Mouse (Mus musculus): ENCODE results near the gene Notch2. TPM values are rescaled to one million over a fixed set of nuclear protein-coding genes. Genes with fewer than 3 reads are reported as not detected.
A peak's percentile ranks its signal among the peaks of the same experiment; 100 is the strongest.

The Notch2 gene
- polyA plus RNA-seq, 1 experiment from 2014 or later, result 11.5 TPM

DNA sequence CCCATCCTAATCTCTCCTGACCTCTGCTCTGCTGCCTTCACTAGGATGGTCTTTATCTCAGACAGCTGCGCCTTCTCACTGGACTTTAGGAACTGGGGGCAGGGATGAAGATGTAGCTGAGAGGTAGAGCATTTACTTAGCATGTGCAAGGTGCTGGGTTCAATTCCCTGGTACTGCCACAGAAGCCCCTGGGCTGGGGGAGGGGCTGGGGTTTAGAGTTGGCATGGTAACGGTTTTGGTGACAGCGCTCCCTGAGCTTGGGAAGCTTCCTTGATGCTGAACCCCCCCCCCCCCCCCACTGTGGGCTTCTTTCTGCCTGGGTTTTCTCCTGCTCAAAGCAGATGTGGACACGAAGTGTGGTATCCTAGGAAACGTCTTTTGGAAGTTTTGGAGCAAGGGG lies 80.6 kb downstream of the Notch2 start:
- no peak for ATAC-seq (replicated peaks; ENCODE audit: insufficient number of reproducible peaks, insufficient read depth, low FRiP score, low read depth)
- peaks cover 10% of the 10 kb centered on the region for H3K36me3 ChIP-seq
- no peaks in the 10 kb centered on the region for H3K27me3 ChIP-seq
- no peak overlapping the region for H3K4me2 ChIP-seq
- H3K4me1 ChIP-seq (replicated peaks), result peaks cover 39% of the 10 kb centered on the region
- WGBS, result 60% methylated on average over 5 of the region's 5 CpGs
- no peaks in the 10 kb centered on the region for H3K9me3 ChIP-seq (replicated peaks)
- no peak overlapping the region for H3K9ac ChIP-seq
- H3K27ac ChIP-seq, result peak overlapping the region; percentile 86
- H3K4me3 ChIP-seq, result no peak overlapping the region

DNA sequence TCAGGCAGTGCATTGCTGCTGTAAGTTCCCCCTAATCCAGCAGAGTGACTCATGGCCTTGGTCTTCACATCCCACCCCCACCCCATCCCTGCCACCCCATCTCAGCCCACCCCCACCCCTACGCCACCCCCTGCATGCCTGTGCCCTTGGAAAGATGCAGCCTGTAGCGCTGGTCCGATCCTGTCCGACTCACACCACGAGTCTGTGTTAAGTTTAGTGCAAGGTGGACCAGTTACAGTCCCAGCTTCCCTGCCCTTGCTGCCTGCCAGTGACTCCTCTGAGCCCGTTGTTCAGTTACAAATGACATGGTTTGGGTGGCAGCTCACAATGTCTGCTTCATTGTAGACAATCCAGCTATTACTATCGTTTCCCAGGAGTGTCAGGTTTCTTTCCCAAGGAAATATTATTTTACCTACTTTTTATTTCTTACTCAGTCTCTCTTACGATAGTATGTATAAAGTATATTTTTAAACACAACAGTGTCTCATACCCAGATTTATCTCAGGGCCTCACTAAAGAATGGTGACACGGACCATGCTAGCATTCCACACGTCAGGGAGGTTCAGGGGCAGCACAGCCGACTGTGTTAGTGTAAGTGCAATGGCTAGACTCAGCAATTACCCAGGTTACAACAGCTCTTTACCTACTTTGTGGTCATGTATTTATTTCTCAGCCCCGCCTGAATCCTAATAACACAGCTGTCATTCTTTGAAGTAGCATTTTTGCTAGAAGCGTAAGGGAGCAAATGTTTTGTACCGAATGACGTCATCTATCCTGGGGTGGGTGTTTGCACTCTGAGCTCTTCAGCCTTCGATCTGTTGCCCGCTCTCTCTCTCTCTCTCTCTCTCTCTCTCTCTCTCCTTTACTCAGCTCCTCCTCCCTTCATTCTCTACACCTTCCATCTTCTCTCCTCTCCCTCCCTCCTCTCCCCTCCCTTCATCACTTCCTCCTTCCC lies 81.6 kb downstream of the Notch2 start:
- Histone ChIP-seq H3K9me3 (replicated peaks) (no peaks in the 10 kb centered on the region), H3K4me2 (peak overlapping the region; percentile 42), H3K4me3 (no peak overlapping the region), H3K36me3 (peaks cover 19% of the 10 kb centered on the region), H3K27me3 (no peaks in the 10 kb centered on the region), H3K9ac (peak overlapping the region; percentile 25; the same call in 1 of the 2 replicates), H3K4me1 (replicated peaks) (peaks cover 34% of the 10 kb centered on the region), H3K27ac (peak overlapping the region; percentile 86)
- WGBS, result 33% methylated on average over 17 of the region's 17 CpGs
- peak; percentile 68 for ATAC-seq (replicated peaks; ENCODE audit: insufficient number of reproducible peaks, insufficient read depth, low FRiP score, low read depth)

GRCm38 (mm10) chr3:98096981-98097380 lies 83.7 kb downstream of the Notch2 start:
- Histone ChIP-seq H3K4me3 (no peak overlapping the region), H3K4me1 (replicated peaks) (peaks cover 34% of the 10 kb centered on the region), H3K27ac (no peak overlapping the region), H3K4me2 (no peak overlapping the region), H3K9me3 (replicated peaks) (no peaks in the 10 kb centered on the region), H3K36me3 (peaks cover 40% of the 10 kb centered on the region), H3K9ac (no peak overlapping the region), H3K27me3 (no peaks in the 10 kb centered on the region)
- no peak for ATAC-seq (replicated peaks; ENCODE audit: insufficient number of reproducible peaks, insufficient read depth, low FRiP score, low read depth)
- 94% methylated on average over 7 of the region's 7 CpGs for WGBS

- ATAC-seq (replicated peaks; ENCODE audit: insufficient number of reproducible peaks, insufficient read depth, low FRiP score, low read depth), result no peak
- Histone ChIP-seq H3K4me3 (no peak overlapping the region), H3K27me3 (no peaks in the 10 kb centered on the region), H3K9me3 (replicated peaks) (0 out of 2 replicates have a peak, but pooled peaks cover 6% of the 10 kb centered on the region), H3K9ac (no peak overlapping the region), H3K4me1 (replicated peaks) (peaks cover 26% of the 10 kb centered on the region), H3K27ac (no peak overlapping the region), H3K4me2 (no peak overlapping the region), H3K36me3 (peaks cover 57% of the 10 kb centered on the region)
- WGBS, result 70% methylated on average over 5 of the region's 5 CpGs
These were observed 85.3 kb downstream of the Notch2 start for GRCm38 (mm10) chr3:98098676-98099075.

- Histone ChIP-seq H3K4me3 (no peak overlapping the region), H3K4me2 (no peak overlapping the region), H3K27ac (no peak overlapping the region), H3K9me3 (replicated peaks) (0 out of 2 replicates have a peak, but pooled peaks cover 6% of the 10 kb centered on the region), H3K36me3 (peaks cover 63% of the 10 kb centered on the region), H3K27me3 (no peaks in the 10 kb centered on the region), H3K4me1 (replicated peaks) (peaks cover 20% of the 10 kb centered on the region), H3K9ac (no peak overlapping the region)
- no peak for ATAC-seq (replicated peaks; ENCODE audit: insufficient number of reproducible peaks, insufficient read depth, low FRiP score, low read depth)
- 82% methylated on average over 10 of the region's 10 CpGs for WGBS
These were observed 86.0 kb downstream of the Notch2 start for GRCm38 (mm10) chr3:98099287-98099686.

DNA sequence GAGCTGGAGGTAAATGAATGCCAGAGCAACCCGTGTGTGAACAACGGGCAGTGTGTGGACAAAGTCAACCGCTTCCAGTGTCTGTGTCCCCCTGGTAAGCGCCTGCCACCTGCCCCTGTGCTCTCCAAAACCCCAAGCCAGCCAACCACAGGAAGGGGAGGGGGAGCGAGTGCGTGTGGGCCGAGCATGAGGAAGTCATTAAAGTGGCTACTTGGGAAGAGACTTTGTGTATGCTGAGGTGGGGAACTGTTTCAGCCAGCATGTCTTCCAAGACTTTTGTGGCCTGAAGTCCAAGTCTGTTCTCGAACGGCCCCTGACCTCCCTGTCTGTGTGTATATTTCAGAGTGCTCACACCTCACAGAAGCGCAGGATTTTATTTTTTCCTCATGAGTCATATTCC lies 88.2 kb downstream of the Notch2 start:
- Histone ChIP-seq H3K36me3 (peaks cover 70% of the 10 kb centered on the region), H3K27ac (no peak overlapping the region), H3K9me3 (replicated peaks) (0 out of 2 replicates have a peak, but pooled peaks cover 6% of the 10 kb centered on the region), H3K4me3 (no peak overlapping the region), H3K4me1 (replicated peaks) (0 out of 2 replicates have a peak, but pooled peaks cover 2% of the 10 kb centered on the region), H3K27me3 (no peaks in the 10 kb centered on the region), H3K9ac (no peak overlapping the region), H3K4me2 (no peak overlapping the region)
- ATAC-seq (replicated peaks; ENCODE audit: insufficient number of reproducible peaks, insufficient read depth, low FRiP score, low read depth), result no peak
- 77% methylated on average over 10 of the region's 10 CpGs for WGBS

DNA sequence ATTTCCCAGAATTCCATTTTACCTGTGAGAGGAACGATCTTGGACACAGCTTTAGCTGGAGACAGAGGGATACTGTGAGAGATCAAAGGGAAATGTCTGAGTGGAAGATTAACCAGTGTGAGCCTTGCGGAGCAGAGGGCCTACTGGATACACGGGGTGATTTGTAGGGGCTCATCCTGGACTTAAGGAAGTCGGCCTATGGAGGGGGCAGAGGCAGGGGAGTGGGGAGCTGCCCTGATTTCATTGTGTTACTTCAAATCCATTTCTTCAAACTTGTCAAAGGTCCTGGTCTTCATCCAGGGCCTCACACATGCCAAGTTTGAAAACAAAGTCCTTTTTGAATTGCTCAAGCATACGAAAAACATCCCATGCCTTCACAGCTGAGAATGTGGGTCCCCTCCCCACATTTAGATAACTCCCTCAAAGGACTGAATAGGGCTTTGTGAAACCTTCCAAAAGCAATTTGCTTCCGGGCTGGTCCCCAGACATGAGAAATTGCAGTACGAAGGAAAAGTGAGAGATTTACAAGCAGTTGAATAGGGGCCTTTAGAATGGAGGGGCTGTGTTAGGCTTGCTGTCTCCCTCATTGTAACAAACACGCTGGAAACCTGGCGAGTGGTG lies 91.6 kb downstream of the Notch2 start:
- H3K4me1 ChIP-seq (replicated peaks), result 0 out of 2 replicates have a peak, but pooled peaks cover 2% of the 10 kb centered on the region
- peak overlapping the region; percentile 32; the same call in 1 of the 2 replicates for H3K27ac ChIP-seq
- no peak overlapping the region for H3K9ac ChIP-seq
- H3K36me3 ChIP-seq, result peaks cover 71% of the 10 kb centered on the region
- H3K4me3 ChIP-seq, result no peak overlapping the region
- H3K4me2 ChIP-seq, result no peak overlapping the region
- no peaks in the 10 kb centered on the region for H3K27me3 ChIP-seq
- 0 out of 2 replicates have a peak, but pooled peaks cover 6% of the 10 kb centered on the region for H3K9me3 ChIP-seq (replicated peaks)
- WGBS, result 65% methylated on average over 9 of the region's 9 CpGs
- no peak for ATAC-seq (replicated peaks; ENCODE audit: insufficient number of reproducible peaks, insufficient read depth, low FRiP score, low read depth)

- Histone ChIP-seq H3K9ac (no peak overlapping the region), H3K27ac (peak overlapping the region; percentile 32; the same call in 1 of the 2 replicates), H3K4me2 (no peak overlapping the region), H3K27me3 (no peaks in the 10 kb centered on the region), H3K4me1 (replicated peaks) (0 out of 2 replicates have a peak, but pooled peaks cover 2% of the 10 kb centered on the region), H3K9me3 (replicated peaks) (0 out of 2 replicates have a peak, but pooled peaks cover 6% of the 10 kb centered on the region), H3K36me3 (peaks cover 66% of the 10 kb centered on the region), H3K4me3 (no peak overlapping the region)
- 81% methylated on average over 6 of the region's 6 CpGs for WGBS
- no peak for ATAC-seq (replicated peaks; ENCODE audit: insufficient number of reproducible peaks, insufficient read depth, low FRiP score, low read depth)
These were observed 92.2 kb downstream of the Notch2 start for GRCm38 (mm10) chr3:98105496-98105895.

GRCm38 (mm10) chr3:98106115-98106514 lies 92.8 kb downstream of the Notch2 start:
- H3K27me3 ChIP-seq, result no peaks in the 10 kb centered on the region
- peaks cover 65% of the 10 kb centered on the region for H3K36me3 ChIP-seq
- H3K4me3 ChIP-seq, result no peak overlapping the region
- H3K4me2 ChIP-seq, result no peak overlapping the region
- no peak overlapping the region for H3K9ac ChIP-seq
- H3K4me1 ChIP-seq (replicated peaks), result 0 out of 2 replicates have a peak, but pooled peaks cover 2% of the 10 kb centered on the region
- 80% methylated on average over 4 of the region's 4 CpGs for WGBS
- H3K27ac ChIP-seq, result peak overlapping the region; percentile 32; the same call in 1 of the 2 replicates
- H3K9me3 ChIP-seq (replicated peaks), result 0 out of 2 replicates have a peak, but pooled peaks cover 6% of the 10 kb centered on the region
- no peak for ATAC-seq (replicated peaks; ENCODE audit: insufficient number of reproducible peaks, insufficient read depth, low FRiP score, low read depth)

DNA sequence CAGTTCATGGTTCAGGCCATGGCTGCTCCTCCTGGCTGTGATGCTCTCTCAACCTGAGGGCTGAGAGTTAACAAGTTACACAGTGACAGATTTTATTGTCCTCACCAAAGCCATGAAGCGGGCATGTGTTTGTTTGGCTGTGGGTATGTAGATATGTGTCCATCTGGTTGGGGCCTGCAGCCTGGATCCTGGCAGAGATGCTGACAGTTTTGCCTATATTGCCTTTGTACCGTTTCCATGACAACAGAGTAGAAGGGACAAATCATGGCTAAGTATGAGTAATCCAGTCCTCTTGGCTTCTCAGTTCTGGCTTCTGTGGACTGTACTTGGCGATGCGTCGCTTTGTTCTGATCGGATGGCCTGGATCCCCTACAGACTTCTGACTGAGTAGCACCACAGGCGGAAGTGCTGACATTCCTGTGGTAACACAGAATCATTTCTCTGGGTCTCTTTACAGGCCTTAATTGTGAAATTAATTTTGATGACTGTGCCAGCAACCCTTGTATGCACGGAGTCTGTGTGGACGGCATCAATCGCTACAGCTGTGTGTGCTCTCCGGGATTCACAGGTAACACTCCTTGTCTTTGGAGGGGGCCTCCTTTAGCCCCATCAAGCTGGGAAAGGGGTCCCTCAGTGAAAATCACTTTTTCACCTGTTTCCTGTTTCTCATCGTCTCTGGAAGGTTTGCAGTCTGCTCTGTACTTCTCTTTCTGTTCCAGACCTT lies 93.4 kb downstream of the Notch2 start:
- ATAC-seq (replicated peaks; ENCODE audit: insufficient number of reproducible peaks, insufficient read depth, low FRiP score, low read depth), result no peak

More for the DNA sequence above, 93.4 kb downstream of the Notch2 start:
- H3K4me1 ChIP-seq (replicated peaks), result 0 out of 2 replicates have a peak, but pooled peaks cover 2% of the 10 kb centered on the region
- H3K27ac ChIP-seq, result peak overlapping the region; percentile 1; the same call in 1 of the 2 replicates
- no peaks in the 10 kb centered on the region for H3K27me3 ChIP-seq
- no peak overlapping the region for H3K4me3 ChIP-seq
- H3K9me3 ChIP-seq (replicated peaks), result 0 out of 2 replicates have a peak, but pooled peaks cover 6% of the 10 kb centered on the region
- H3K36me3 ChIP-seq, result peaks cover 65% of the 10 kb centered on the region
- no peak overlapping the region for H3K9ac ChIP-seq
- no peak overlapping the region for H3K4me2 ChIP-seq
- 81% methylated on average over 12 of the region's 12 CpGs for WGBS
